Comparison of ENCODE assay signal across 24 mouse cellular contexts in the genomic region with DNA sequence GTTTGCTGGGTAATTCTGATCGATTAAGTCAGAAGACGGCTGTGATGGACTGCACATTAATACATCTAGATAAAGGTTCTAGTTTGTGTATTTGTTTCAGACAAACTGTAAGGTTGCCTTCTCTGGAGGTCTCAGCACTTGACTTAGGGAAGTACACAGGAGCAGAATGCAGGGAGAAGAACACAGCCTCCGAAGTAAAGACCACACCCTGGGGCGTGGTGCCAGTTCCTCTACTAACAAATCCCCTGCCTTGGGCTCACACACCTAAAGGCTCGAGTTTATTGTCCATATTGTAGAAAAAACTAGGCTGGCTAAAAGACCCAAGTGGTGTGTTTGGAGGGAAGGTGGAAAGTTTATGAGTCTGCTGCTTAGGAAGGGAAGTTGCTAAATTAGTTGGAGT.
DNase-seq lines count a peak whose midpoint lies in the region; ATAC-seq and TF ChIP-seq lines count a peak whose summit lies in the region.
"Had no signal": no experiment of that assay in that cellular context is flagged by ENCODE, and none has a peak within 500 bp of the region (broad histone marks: within the 10 kb centered on the region; RNA-seq: fewer than 3 reads in every experiment).

No protein-coding gene starts in this region.

- no peaks in the 10 kb centered on the region for H3K9me3 ChIP-seq in MEL (replicated peaks; ENCODE audit: insufficient read depth, low read length)
- H3K9me3 ChIP-seq in forebrain, embryonic 13.5 days (replicated peaks): no peaks in the 10 kb centered on the region
- no peaks in the 10 kb centered on the region for H3K9me3 ChIP-seq in forebrain, embryonic 10.5 days
- H3K9me3 ChIP-seq: forebrain, embryonic 15.5 days; heart, embryonic 13.5 days; hindbrain, embryonic 13.5 days; midbrain, embryonic 12.5 days; stomach, embryonic 15.5 days had no signal

- ATAC-seq in erythroblast, adult 5-6 weeks (replicated peaks; ENCODE audit: low FRiP score, poor library complexity, severe bottlenecking): 0 out of 2 replicates have a peak, but pooled peaks have one; percentile 34
- ATAC-seq in megakaryocyte progenitor cell, adult 5-6 weeks (replicated peaks; ENCODE audit: poor library complexity): peak; percentile 49; the same call in 1 of the 2 replicates
- ATAC-seq in forebrain, embryonic 13.5 days: no peak
- ATAC-seq: forebrain, embryonic 15.5 days; inflammation-experienced regulatory T-cells, adult 6 months had no signal

- TF ChIP-seq CTCF in lung, adult 2 months (IDR thresholded peaks at IDR 0.05; ENCODE audit: insufficient read depth, low read length): no peak
- TF ChIP-seq CTCF in MEL (IDR thresholded peaks at IDR 0.05 in 2 of 3, conservative IDR thresholded peaks at IDR 0.05 in 1 of 3; ENCODE audit: control insufficient read depth in 1 of 3, insufficient read depth in 1 of 3, low read depth in 2 of 3, low read length in 3 of 3, poor library complexity in 1 of 3, severe bottlenecking in 1 of 3): no peak

- no peaks in the 10 kb centered on the region for H3K79me2 ChIP-seq in MEL (ENCODE audit: control insufficient read depth, insufficient read depth, low read length, poor library complexity)

- H3K4me3 ChIP-seq in lung, adult 2 months (replicated peaks; ENCODE audit: extremely low read depth, low read depth, low read length): no peak overlapping the region
- no peak overlapping the region for H3K4me3 ChIP-seq in MEL (ENCODE audit: control insufficient read depth in 1 of 2, insufficient read depth in 1 of 2, low read depth in 2 of 2, low read length in 2 of 2)
- no peak overlapping the region for H3K4me3 ChIP-seq in forebrain, embryonic 13.5 days
- no peak overlapping the region for H3K4me3 ChIP-seq in forebrain, embryonic 10.5 days
- H3K4me3 ChIP-seq: forebrain, embryonic 15.5 days; heart, embryonic 13.5 days; hindbrain, embryonic 13.5 days; midbrain, embryonic 12.5 days; myocyte; stomach, embryonic 15.5 days had no signal

- TF ChIP-seq POLR2A in lung, adult 2 months (IDR thresholded peaks at IDR 0.05; ENCODE audit: borderline replicate concordance, extremely low read depth, low read depth, low read length): no peak
- TF ChIP-seq POLR2A in MEL (IDR thresholded peaks at IDR 0.05; ENCODE audit: control insufficient read depth in 1 of 2, insufficient read depth in 1 of 2, low read depth in 1 of 2, low read length in 2 of 2, poor library complexity in 1 of 2): no peak

- H3K4me1 ChIP-seq in lung, adult 2 months (ENCODE audit: control insufficient read depth, insufficient read depth, low read length): peaks cover 6% of the 10 kb centered on the region; the same call in 1 of the 2 replicates
- peaks cover 6 to 7% of the 10 kb centered on the region in 2 experiments for H3K4me1 ChIP-seq in MEL (ENCODE audit: control insufficient read depth in 1 of 2, insufficient read depth in 2 of 2, low read length in 2 of 2)
- peaks cover 17% of the 10 kb centered on the region for H3K4me1 ChIP-seq in forebrain, embryonic 13.5 days
- H3K4me1 ChIP-seq in forebrain, embryonic 10.5 days: peaks cover 44% of the 10 kb centered on the region

- H3K9ac ChIP-seq in MEL (ENCODE audit: control insufficient read depth, low read depth, low read length, poor library complexity, severe bottlenecking): no peak overlapping the region
- no peak overlapping the region for H3K9ac ChIP-seq in forebrain, embryonic 13.5 days
- H3K9ac ChIP-seq: forebrain, embryonic 15.5 days; heart, embryonic 13.5 days; hindbrain, embryonic 13.5 days; midbrain, embryonic 12.5 days; stomach, embryonic 15.5 days had no signal

- H3K27ac ChIP-seq in MEL (ENCODE audit: control insufficient read depth, low read depth, low read length): no peak overlapping the region
- no peak overlapping the region for H3K27ac ChIP-seq in forebrain, embryonic 13.5 days
- H3K27ac ChIP-seq in forebrain, embryonic 10.5 days: no peak overlapping the region
- H3K27ac ChIP-seq: forebrain, embryonic 15.5 days; heart, embryonic 13.5 days; hindbrain, embryonic 13.5 days; midbrain, embryonic 12.5 days; stomach, embryonic 15.5 days had no signal

- H3K4me2 ChIP-seq in forebrain, embryonic 13.5 days: no peak overlapping the region
- H3K4me2 ChIP-seq: forebrain, embryonic 15.5 days; heart, embryonic 13.5 days; hindbrain, embryonic 13.5 days; midbrain, embryonic 12.5 days; stomach, embryonic 15.5 days had no signal

- no peak for TF ChIP-seq EP300 in MEL (IDR thresholded peaks at IDR 0.05; ENCODE audit: low read depth in 1 of 2, low read length in 2 of 2)

- H3K36me3 ChIP-seq in MEL (ENCODE audit: control insufficient read depth in 1 of 2, insufficient read depth in 2 of 2, low read length in 2 of 2): peaks cover 0 to 4% of the 10 kb centered on the region in 2 experiments; a peak in 2 of 4 replicates
- no peaks in the 10 kb centered on the region for H3K36me3 ChIP-seq in forebrain, embryonic 13.5 days (ENCODE audit: poor library complexity, severe bottlenecking)
- no peaks in the 10 kb centered on the region for H3K36me3 ChIP-seq in forebrain, embryonic 10.5 days (replicated peaks)
- H3K36me3 ChIP-seq: forebrain, embryonic 15.5 days; heart, embryonic 13.5 days; hindbrain, embryonic 13.5 days; midbrain, embryonic 12.5 days; stomach, embryonic 15.5 days had no signal

- intact Hi-C loops in gastrocnemius, postnatal 14 days (cut with DNase I; ENCODE audit: low total_unique reads): no loop called here

- 41% methylated on average over 5 of the region's 5 CpGs for WGBS in lung, adult 2 months
- whole genome bisulfite sequencing in forebrain, embryonic 13.5 days: 79% methylated on average over 5 of the region's 5 CpGs
- 84% methylated on average over 5 of the region's 5 CpGs for WGBS in forebrain, embryonic 10.5 days

- H3K27me3 ChIP-seq in MEL (ENCODE audit: control insufficient read depth in 1 of 2, insufficient read depth in 2 of 2, low read length in 2 of 2): no peaks in the 10 kb centered on the region
- no peaks in the 10 kb centered on the region for H3K27me3 ChIP-seq in forebrain, embryonic 13.5 days
- peaks cover 16% of the 10 kb centered on the region for H3K27me3 ChIP-seq in forebrain, embryonic 10.5 days (ENCODE audit: poor library complexity, severe bottlenecking)
- H3K27me3 ChIP-seq: forebrain, embryonic 15.5 days; heart, embryonic 13.5 days; hindbrain, embryonic 13.5 days; stomach, embryonic 15.5 days had no signal

- peak; percentile 35 for DNase-seq in lung, postnatal 10 days
- no peak for DNase-seq in lung, adult 2 months
- peak; percentile 71 for DNase-seq in MEL (ENCODE audit: low read depth, low spot score)
- DNase-seq in gastrocnemius, postnatal 14 days: no peak
- no peak for DNase-seq in forebrain, embryonic 10.5 days (ENCODE audit: extremely low spot score, low spot score)
- DNase-seq: B cell, adult 2 months; cerebellum, adult 18-20 months; cerebellum, postnatal 25 days; gastrocnemius, postnatal 36 days; kidney, adult 9 months; kidney, postnatal 36 days; liver; right cerebral cortex, postnatal 25 days; thymus, postnatal 14 days had no signal

- TF ChIP-seq RAD21 in MEL (IDR thresholded peaks at IDR 0.05; ENCODE audit: low read depth, low read length): no peak

TF ChIP-seq in MEL, 35 proteins besides CTCF, POLR2A, EP300 and RAD21:
- TF ChIP-seq MYB (IDR thresholded peaks at IDR 0.05; ENCODE audit: low read depth, low read length): no peak
- 0 out of 2 replicates have a peak, but pooled peaks have one; percentile 20 for TF ChIP-seq ETS1 (IDR thresholded peaks at IDR 0.05; ENCODE audit: low read depth, low read length)
- peak; percentile 48; the same call in 1 of the 2 replicates for TF ChIP-seq TBP (IDR thresholded peaks at IDR 0.05; ENCODE audit: low read depth, low read length)
- TF ChIP-seq MAZ (IDR thresholded peaks at IDR 0.05; ENCODE audit: low read depth, low read length): no peak
- TF ChIP-seq ZNF384 (IDR thresholded peaks at IDR 0.05; ENCODE audit: low read depth, low read length): no peak

Comparison
In these comparisons a context has a peak if more than half of its experiments do, and no peak if none do; other contexts are left out.
1. DNase-seq: peak in lung, postnatal 10 days (single experiment) and MEL (single experiment); none in lung, adult 2 months (single experiment), gastrocnemius, postnatal 14 days (single experiment) and forebrain, embryonic 10.5 days (single experiment).